In the genomic region with DNA sequence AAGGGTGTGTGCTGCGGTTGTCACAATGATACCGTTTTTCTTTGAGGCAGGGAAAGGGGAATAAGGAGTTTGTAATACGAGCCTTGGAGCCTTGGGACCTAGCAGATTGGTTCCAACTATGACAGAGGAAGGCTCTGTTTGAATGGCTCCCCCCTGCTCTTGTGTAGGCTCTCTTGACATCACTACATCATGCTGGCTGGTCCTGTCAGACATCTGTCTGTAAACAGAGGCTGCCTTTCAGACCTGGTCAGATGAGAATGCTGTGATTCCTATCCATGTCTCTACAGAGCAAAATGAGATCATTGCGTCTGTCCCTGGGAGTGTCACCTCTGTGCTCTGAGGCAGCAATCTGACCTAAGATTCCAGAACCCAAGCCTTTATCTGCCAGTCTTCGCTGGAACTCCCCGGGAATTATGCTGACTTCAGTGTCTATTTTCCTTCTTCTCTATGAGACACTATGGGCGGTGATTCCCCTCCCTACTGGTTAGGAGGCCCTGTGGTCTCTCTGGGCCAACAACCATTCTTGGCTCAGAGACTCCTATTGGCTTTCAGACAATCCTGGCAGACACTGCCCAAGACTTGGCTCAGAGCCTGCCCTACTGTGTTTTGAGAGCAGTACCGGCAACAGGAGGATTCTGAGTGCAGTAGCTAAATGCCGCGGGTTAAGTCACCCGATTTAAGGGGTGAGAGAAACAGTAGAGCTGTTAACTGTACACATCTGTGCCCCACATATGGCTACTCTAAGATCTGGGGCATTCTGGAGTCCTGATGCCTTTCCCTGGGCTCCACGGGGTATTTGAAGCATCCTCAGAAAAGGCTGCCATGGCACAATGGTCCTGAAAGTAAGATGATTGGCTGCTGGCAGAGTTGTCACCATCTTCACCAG, we compare ENCODE assay signal across 9 mouse cellular contexts.
A peak's percentile ranks its signal among the peaks of the same experiment; 100 is the strongest.
DNase-seq lines count a peak whose midpoint lies in the region; ATAC-seq and TF ChIP-seq lines count a peak whose summit lies in the region.
"Had no signal": no experiment of that assay in that cellular context is flagged by ENCODE, and none has a peak within 500 bp of the region (broad histone marks: within the 10 kb centered on the region; RNA-seq: fewer than 3 reads in every experiment).

No protein-coding gene starts in this region.

- 39% methylated on average over 12 of the region's 12 CpGs for WGBS in embryonic facial prominence, embryonic 15.5 days
- 25% methylated on average over 12 of the region's 12 CpGs for whole genome bisulfite sequencing in heart, postnatal 0 days
- WGBS in neural tube, embryonic 13.5 days, result 47% methylated on average over 12 of the region's 12 CpGs
- WGBS in intestine, embryonic 15.5 days, result 68% methylated on average over 12 of the region's 12 CpGs

- peak; percentile 70 for ATAC-seq in embryonic facial prominence, embryonic 15.5 days (ENCODE audit: insufficient number of reproducible peaks, low FRiP score, low TSS enrichment, low read depth)
- peak; percentile 87 for ATAC-seq in heart, postnatal 0 days (ENCODE audit: insufficient read depth, low read depth)
- peak; percentile 84 for ATAC-seq in neural tube, embryonic 13.5 days (ENCODE audit: low read depth)
- ATAC-seq in intestine, embryonic 15.5 days, result no peak

- H3K4me2 ChIP-seq in embryonic facial prominence, embryonic 15.5 days (replicated peaks), result no peak overlapping the region
- H3K4me2 ChIP-seq in heart, postnatal 0 days (ENCODE audit: low read depth, low read length), result peak overlapping the region; percentile 32
- H3K4me2 ChIP-seq in neural tube, embryonic 13.5 days, result no peak overlapping the region
- H3K4me2 ChIP-seq in intestine, embryonic 15.5 days (replicated peaks), result no peak overlapping the region

- H3K36me3 ChIP-seq in embryonic facial prominence, embryonic 15.5 days, result no peaks in the 10 kb centered on the region
- no peaks in the 10 kb centered on the region for H3K36me3 ChIP-seq in heart, postnatal 0 days (replicated peaks; ENCODE audit: control insufficient read depth, insufficient read depth, low read length)
- H3K36me3 ChIP-seq in neural tube, embryonic 13.5 days, result no peaks in the 10 kb centered on the region
- no peaks in the 10 kb centered on the region for H3K36me3 ChIP-seq in intestine, embryonic 15.5 days

- no peak for TF ChIP-seq EP300 in heart, postnatal 0 days (IDR thresholded peaks at IDR 0.05; ENCODE audit: low read depth)

- H3K9me3 ChIP-seq in embryonic facial prominence, embryonic 15.5 days (replicated peaks), result no peaks in the 10 kb centered on the region
- no peaks in the 10 kb centered on the region for H3K9me3 ChIP-seq in heart, postnatal 0 days (replicated peaks; ENCODE audit: control insufficient read depth, low read length)
- no peaks in the 10 kb centered on the region for H3K9me3 ChIP-seq in neural tube, embryonic 13.5 days
- no peaks in the 10 kb centered on the region for H3K9me3 ChIP-seq in intestine, embryonic 15.5 days

- no peaks in the 10 kb centered on the region; the same call in 1 of the 2 replicates for H3K27me3 ChIP-seq in embryonic facial prominence, embryonic 15.5 days
- H3K27me3 ChIP-seq in heart, postnatal 0 days (ENCODE audit: control insufficient read depth, insufficient read depth, low read length), result no peaks in the 10 kb centered on the region
- H3K27me3 ChIP-seq in neural tube, embryonic 13.5 days, result no peaks in the 10 kb centered on the region
- H3K27me3 ChIP-seq in intestine, embryonic 15.5 days (replicated peaks), result no peaks in the 10 kb centered on the region

- H3K9ac ChIP-seq in embryonic facial prominence, embryonic 15.5 days, result no peak overlapping the region
- H3K9ac ChIP-seq in heart, postnatal 0 days (replicated peaks; ENCODE audit: low read depth, low read length), result 0 out of 2 replicates have a peak overlapping the region, but pooled peaks have one; percentile 20
- no peak overlapping the region for H3K9ac ChIP-seq in neural tube, embryonic 13.5 days
- H3K9ac ChIP-seq in intestine, embryonic 15.5 days, result no peak overlapping the region

- H3K4me1 ChIP-seq in embryonic facial prominence, embryonic 15.5 days, result peaks cover 11% of the 10 kb centered on the region
- peaks cover 26% of the 10 kb centered on the region for H3K4me1 ChIP-seq in heart, postnatal 0 days (ENCODE audit: control insufficient read depth, insufficient read depth)
- peaks cover 50% of the 10 kb centered on the region for H3K4me1 ChIP-seq in neural tube, embryonic 13.5 days (replicated peaks)
- H3K4me1 ChIP-seq in intestine, embryonic 15.5 days (replicated peaks), result no peaks in the 10 kb centered on the region

- no peak overlapping the region for H3K27ac ChIP-seq in embryonic facial prominence, embryonic 15.5 days (replicated peaks)
- H3K27ac ChIP-seq in heart, postnatal 0 days (ENCODE audit: low read depth), result peak overlapping the region; percentile 75
- H3K27ac ChIP-seq in neural tube, embryonic 13.5 days (replicated peaks), result peak overlapping the region; percentile 57
- no peak overlapping the region for H3K27ac ChIP-seq in intestine, embryonic 15.5 days

- DNase-seq in kidney, adult 9 months, result peak; percentile 9
- no peak for DNase-seq in kidney, postnatal 4 days
- DNase-seq in heart, postnatal 0 days (ENCODE audit: low spot score), result peak; percentile 85
- peak; percentile 42 for DNase-seq in left cerebral cortex, adult 11 months (ENCODE audit: low spot score)
- DNase-seq in embryo, embryonic 9.5 days (ENCODE audit: extremely low spot score), result no peak

- no peak overlapping the region for H3K4me3 ChIP-seq in embryonic facial prominence, embryonic 15.5 days (replicated peaks)
- no peak overlapping the region for H3K4me3 ChIP-seq in heart, postnatal 0 days (ENCODE audit: low read depth, low read length)
- H3K4me3 ChIP-seq in neural tube, embryonic 13.5 days, result no peak overlapping the region
- H3K4me3 ChIP-seq in intestine, embryonic 15.5 days (replicated peaks), result no peak overlapping the region
- H3K4me3 ChIP-seq: erythroblast, embryonic 14.5 days had no signal

- no peak for TF ChIP-seq CTCF in heart, postnatal 0 days (IDR thresholded peaks at IDR 0.05; ENCODE audit: low read depth)

Comparison
In these comparisons a context has a peak if more than half of its experiments do, and no peak if none do; other contexts are left out.
1. DNase-seq: peak in kidney, adult 9 months (single experiment), heart, postnatal 0 days (single experiment) and left cerebral cortex, adult 11 months (single experiment); none in kidney, postnatal 4 days (0 of 2) and embryo, embryonic 9.5 days (single experiment).
2. H3K27ac ChIP-seq: peak in heart, postnatal 0 days (single experiment) and neural tube, embryonic 13.5 days (single experiment); none in embryonic facial prominence, embryonic 15.5 days (single experiment) and intestine, embryonic 15.5 days (single experiment).